Mouse (Mus musculus) liver, adult 2 months (tissue): ENCODE measurements around the gene Fabp1. TPM values are rescaled to one million over a fixed set of nuclear protein-coding genes. Genes with fewer than 3 reads are reported as not detected.

Experiments
- DNase-seq: peaks from one replicate; pipeline ENCODE4 v3.0.0-alpha.2; 2011; ENCODE audit warnings: low read depth, low spot score; ENCODE audit errors: extremely low read depth
- H3K27ac ChIP-seq: fragments of 200-500 bp; replicated peaks from 2 replicates; pipeline ENCODE4 v1.5.1; 2012; ENCODE audit warnings: low read depth, mild to moderate bottlenecking, control low read depth, inconsistent platforms, low read length; ENCODE audit not compliant: insufficient read depth
- H3K27me3 ChIP-seq: fragments of 200-500 bp; 2 replicates; pipeline ENCODE4 v1.6.1; 2012; ENCODE audit warnings: mild to moderate bottlenecking, moderate library complexity, low read length, inconsistent platforms; ENCODE audit not compliant: control insufficient read depth, insufficient read depth
- H3K36me3 ChIP-seq: fragments of 200-500 bp; 2 replicates; pipeline ENCODE4 v1.6.1; 2012; ENCODE audit warnings: low read length, inconsistent platforms; ENCODE audit not compliant: control insufficient read depth, insufficient read depth
- H3K4me1 ChIP-seq: fragments of 200-500 bp; 2 replicates; pipeline ENCODE4 v1.6.1; 2011; ENCODE audit warnings: low read length; ENCODE audit not compliant: control insufficient read depth, insufficient read depth
- H3K4me3 ChIP-seq: fragments of 200-500 bp; 2 replicates; pipeline ENCODE4 v1.5.1; 2011; ENCODE audit warnings: low read depth, mild to moderate bottlenecking, control low read depth, low read length, moderate library complexity; ENCODE audit not compliant: insufficient read depth
- H3K79me2 ChIP-seq: fragments of 200-500 bp; 2 replicates; pipeline ENCODE4 v1.6.1; 2012; ENCODE audit warnings: inconsistent platforms, mild to moderate bottlenecking, low read length, moderate library complexity; ENCODE audit not compliant: control insufficient read depth, insufficient read depth
- H3K9ac ChIP-seq: fragments of 200-500 bp; 2 replicates; pipeline ENCODE4 v1.6.1; 2012; ENCODE audit warnings: low read depth, mild to moderate bottlenecking, control low read depth, inconsistent platforms, low read length
- CTCF ChIP-seq: fragments of 200-500 bp; IDR thresholded peaks from 2 replicates; pipeline ENCODE4 v1.5.1; 2011; ENCODE audit warnings: low read depth, low read length, control low read depth
- POLR2A ChIP-seq: fragments of 200-500 bp; IDR thresholded peaks from 2 replicates; pipeline ENCODE4 v1.6.1; 2011; ENCODE audit warnings: low read length, control low read depth; ENCODE audit not compliant: insufficient read depth; ENCODE audit errors: extremely low read depth
- WGBS: fragments of 180-500 bp; shearing (Covaris S2); methylation state at CpG from one replicate; pipeline ENCODE4 v1.1.7; 2018; 5-methylcytosine and 5-hydroxymethylcytosine counted together
- polyA plus RNA-seq: library from polyadenylated mRNA; depleted of rRNA; stranded (reverse); fragments of >200 nt; gene quantifications from 2 replicates; pipeline ENCODE4 v1.2.3, GENCODE M21; 2012
- total RNA-seq: library from RNA; depleted of rRNA; stranded (reverse); fragments of >200 nt; gene quantifications from 2 replicates; pipeline ENCODE4 v1.2.3, GENCODE M21; 2014

Gene Fabp1
- total and polyA plus RNA-seq, 2 experiments: 1,952 to 10,515 TPM

- H3K36me3 ChIP-seq: no peaks in the 10 kb centered on the region
- no peaks in the 10 kb centered on the region for H3K79me2 ChIP-seq
- no peak overlapping the region for H3K9ac ChIP-seq
- H3K27ac ChIP-seq: no peak overlapping the region
- peaks cover 6% of the 10 kb centered on the region; the same call in 1 of the 2 replicates for H3K4me1 ChIP-seq
- DNase-seq: no peak
- H3K27me3 ChIP-seq: no peaks in the 10 kb centered on the region
- TF ChIP-seq POLR2A (no peak), CTCF (no peak)
- H3K4me3 ChIP-seq: no peak overlapping the region
- WGBS: 71% methylated on average over 7 of the region's 7 CpGs
These were observed 12.3 kb downstream of the Fabp1 start for GRCm38 (mm10) chr6:71211917-71212316.

- TF ChIP-seq POLR2A (no peak), CTCF (no peak)
- Histone ChIP-seq H3K9ac (no peak overlapping the region), H3K4me3 (no peak overlapping the region), H3K27ac (no peak overlapping the region), H3K36me3 (no peaks in the 10 kb centered on the region), H3K27me3 (no peaks in the 10 kb centered on the region), H3K79me2 (no peaks in the 10 kb centered on the region), H3K4me1 (peaks cover 6% of the 10 kb centered on the region; the same call in 1 of the 2 replicates)
- DNase-seq: no peak
- WGBS: 97% methylated on average over 3 of the region's 3 CpGs
These were observed 12.8 kb downstream of the Fabp1 start for GRCm38 (mm10) chr6:71212471-71212870.

GRCm38 (mm10) chr6:71221501-71221900, 21.9 kb downstream of the Fabp1 start:
- DNase-seq: no peak
- no peak overlapping the region for H3K4me3 ChIP-seq
- WGBS: 89% methylated on average over 4 of the region's 4 CpGs
- H3K79me2 ChIP-seq: no peaks in the 10 kb centered on the region
- no peak overlapping the region for H3K27ac ChIP-seq
- no peaks in the 10 kb centered on the region; the same call in 1 of the 2 replicates for H3K27me3 ChIP-seq
- TF ChIP-seq POLR2A (no peak), CTCF (no peak)
- H3K36me3 ChIP-seq: no peaks in the 10 kb centered on the region
- no peaks in the 10 kb centered on the region for H3K4me1 ChIP-seq
- no peak overlapping the region for H3K9ac ChIP-seq

GRCm38 (mm10) chr6:71224184-71224943, 24.7 kb downstream of the Fabp1 start:
- WGBS: 62% methylated on average over 3 of the region's 3 CpGs
- no peaks in the 10 kb centered on the region for H3K4me1 ChIP-seq
- no peak overlapping the region for H3K9ac ChIP-seq
- no peak overlapping the region for H3K4me3 ChIP-seq
- H3K27me3 ChIP-seq: no peaks in the 10 kb centered on the region; the same call in 1 of the 2 replicates
- no peak overlapping the region for H3K27ac ChIP-seq
- DNase-seq: no peak
- no peaks in the 10 kb centered on the region for H3K36me3 ChIP-seq
- no peaks in the 10 kb centered on the region for H3K79me2 ChIP-seq
- TF ChIP-seq CTCF (no peak), POLR2A (no peak)

GRCm38 (mm10) chr6:71226544-71226943, 26.9 kb downstream of the Fabp1 start:
- Histone ChIP-seq H3K4me1 (no peaks in the 10 kb centered on the region), H3K36me3 (no peaks in the 10 kb centered on the region), H3K9ac (no peak overlapping the region), H3K27me3 (no peaks in the 10 kb centered on the region), H3K27ac (no peak overlapping the region), H3K79me2 (no peaks in the 10 kb centered on the region), H3K4me3 (no peak overlapping the region)
- 85% methylated on average over 6 of the region's 6 CpGs for WGBS
- TF ChIP-seq POLR2A: no peak
- no peak for TF ChIP-seq CTCF
- no peak for DNase-seq

- H3K27ac ChIP-seq: no peak overlapping the region
- TF ChIP-seq POLR2A (no peak), CTCF (no peak)
- H3K4me3 ChIP-seq: no peak overlapping the region
- no peaks in the 10 kb centered on the region for H3K27me3 ChIP-seq
- no peaks in the 10 kb centered on the region for H3K79me2 ChIP-seq
- DNase-seq: no peak
- no peaks in the 10 kb centered on the region for H3K4me1 ChIP-seq
- no peaks in the 10 kb centered on the region for H3K36me3 ChIP-seq
- WGBS: 65% methylated on average over 7 of the region's 7 CpGs
- no peak overlapping the region for H3K9ac ChIP-seq
These were observed 27.6 kb downstream of the Fabp1 start for GRCm38 (mm10) chr6:71227157-71227770.
